Mouse (Mus musculus) lung, postnatal 0 days (tissue): ENCODE data around the gene Ankrd16.

Experiments used
- CTCF ChIP-seq: IDR thresholded peaks from 2 replicates; pipeline ENCODE4 v1.5.1; 2016; ENCODE audit warnings: antibody characterized with exemption, mild to moderate bottlenecking
- EP300 ChIP-seq: IDR thresholded peaks from 2 replicates; pipeline ENCODE4 v1.6.1; 2016; ENCODE audit warnings: antibody characterized with exemption, mild to moderate bottlenecking, control low read depth

DNA sequence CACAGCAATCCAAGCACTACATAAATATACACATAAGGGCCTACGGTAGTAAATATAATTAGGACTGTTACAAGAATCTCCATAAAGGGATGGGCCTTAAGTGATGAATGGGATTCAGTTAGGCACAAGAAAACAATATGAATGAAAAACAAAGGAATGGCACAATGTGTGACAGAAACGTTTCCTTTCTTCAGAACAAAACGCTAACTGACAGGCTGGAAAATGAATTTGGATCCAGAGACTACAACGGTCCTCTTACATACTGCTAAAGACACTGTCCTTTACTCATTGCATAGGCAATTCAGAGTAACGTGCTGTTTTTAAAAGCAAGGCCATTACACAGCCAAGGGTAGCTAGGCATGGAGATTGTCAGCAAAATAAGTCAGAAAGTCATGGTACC lies 2.6 kb upstream of the Ankrd16 start:
- TF ChIP-seq CTCF (no peak), EP300 (no peak)
